In the genomic region with DNA sequence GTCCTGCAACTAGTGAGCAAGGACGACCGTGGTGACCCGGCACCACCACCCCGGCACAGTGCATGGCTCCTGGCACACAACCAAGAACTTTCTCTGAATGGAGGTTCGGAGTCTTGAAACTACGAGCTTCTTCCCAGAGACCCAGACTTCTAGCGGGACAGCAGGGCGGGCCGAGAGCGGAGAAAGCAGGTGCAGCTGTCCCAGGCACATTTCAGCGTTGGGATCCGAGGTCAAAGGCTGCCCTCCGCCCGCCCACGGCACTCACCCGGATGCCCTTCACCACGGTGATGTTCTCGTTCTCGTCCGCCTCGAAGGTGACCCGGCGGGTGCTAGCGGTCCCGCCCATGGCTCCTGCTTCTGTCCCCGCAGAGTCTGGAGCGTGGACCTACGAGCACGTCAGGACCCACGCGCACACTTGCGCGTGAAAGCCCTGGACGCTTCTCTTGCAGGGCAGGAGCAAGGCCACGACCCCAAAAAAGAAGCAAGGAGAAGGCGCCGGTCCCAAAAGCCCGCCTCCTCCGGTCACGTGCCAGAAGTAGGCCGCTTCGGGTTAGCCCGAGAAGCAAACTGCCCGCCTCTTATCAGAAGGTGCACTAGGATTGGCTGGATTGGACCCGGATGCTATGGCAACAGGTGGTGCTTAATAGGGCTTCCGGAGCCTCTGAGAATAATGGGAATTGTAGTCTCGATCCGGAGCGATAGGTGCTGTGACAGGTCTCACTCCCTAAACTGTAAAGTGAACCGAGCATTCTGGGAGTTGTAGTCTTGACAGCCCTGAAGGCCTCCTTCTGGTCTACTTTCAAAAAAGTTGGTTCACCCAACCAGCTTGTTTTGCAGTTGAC, we compare ENCODE assay signal across 7 mouse cellular contexts. TPM values are rescaled to one million over a fixed set of nuclear protein-coding genes. Genes with fewer than 3 reads are reported as not detected.
DNase-seq lines count a peak whose midpoint lies in the region; ATAC-seq lines count a peak whose summit lies in the region.

A gene (minus strand): TSS at position 526 of the 842 bp plus-strand sequence.

- no peaks in the 10 kb centered on the region for H3K27me3 ChIP-seq in embryonic facial prominence, embryonic 11.5 days (ENCODE audit: control insufficient read depth, insufficient read depth, low read length)
- H3K27me3 ChIP-seq in limb, embryonic 10.5 days (ENCODE audit: low read depth, poor library complexity, severe bottlenecking), result no peaks in the 10 kb centered on the region
- no peaks in the 10 kb centered on the region for H3K27me3 ChIP-seq in midbrain, embryonic 13.5 days

- H3K36me3 ChIP-seq in embryonic facial prominence, embryonic 11.5 days (replicated peaks; ENCODE audit: control insufficient read depth, insufficient read depth, low read depth, low read length), result no peaks in the 10 kb centered on the region
- peaks cover 3% of the 10 kb centered on the region for H3K36me3 ChIP-seq in limb, embryonic 10.5 days
- H3K36me3 ChIP-seq in midbrain, embryonic 13.5 days, result peaks cover 3% of the 10 kb centered on the region

- peak; percentile 97 for DNase-seq in adrenal gland, postnatal 14 days
- DNase-seq in embryonic facial prominence, embryonic 11.5 days (ENCODE audit: low spot score), result peak; percentile 98
- peak; percentile 99 for DNase-seq in kidney, adult 11 months
- DNase-seq in limb, embryonic 10.5 days (ENCODE audit: low spot score), result peak; percentile 91
- DNase-seq in spleen, adult 12 weeks (ENCODE audit: low spot score), result peak; percentile 92

- H3K9ac ChIP-seq in embryonic facial prominence, embryonic 11.5 days (replicated peaks; ENCODE audit: low read length), result peak within 1 kb of the TSS; percentile 86
- peak within 1 kb of the TSS; percentile 76 for H3K9ac ChIP-seq in midbrain, embryonic 13.5 days (replicated peaks)

- 0 out of 2 replicates have a peak within 1 kb of the TSS, but pooled peaks have one; percentile 35 for H3K27ac ChIP-seq in embryonic facial prominence, embryonic 11.5 days (replicated peaks; ENCODE audit: low read depth, low read length)
- H3K27ac ChIP-seq in limb, embryonic 10.5 days, result peak within 1 kb of the TSS; percentile 88
- H3K27ac ChIP-seq in midbrain, embryonic 13.5 days, result no peak within 1 kb of the TSS

- ATAC-seq in embryonic facial prominence, embryonic 11.5 days (replicated peaks; ENCODE audit: insufficient number of reproducible peaks, low FRiP score, low TSS enrichment, low read depth), result peak; percentile 99
- ATAC-seq in granulocyte monocyte progenitor cell, adult 5-6 weeks (replicated peaks; ENCODE audit: poor library complexity, severe bottlenecking), result peak; percentile 99
- peak; percentile 100 for ATAC-seq in midbrain, embryonic 13.5 days

- under 1% methylated on average over 50 of the region's 50 CpGs for WGBS in embryonic facial prominence, embryonic 11.5 days
- under 1% methylated on average over 50 of the region's 50 CpGs for WGBS in limb, embryonic 10.5 days
- 1% methylated on average over 50 of the region's 50 CpGs for WGBS in midbrain, embryonic 13.5 days

- H3K4me2 ChIP-seq in embryonic facial prominence, embryonic 11.5 days (ENCODE audit: low read depth, low read length), result peak within 1 kb of the TSS; percentile 72
- H3K4me2 ChIP-seq in midbrain, embryonic 13.5 days (replicated peaks), result peak within 1 kb of the TSS; percentile 88

- peak within 1 kb of the TSS; percentile 92 for H3K4me3 ChIP-seq in embryonic facial prominence, embryonic 11.5 days (ENCODE audit: low read depth, low read length)
- H3K4me3 ChIP-seq in limb, embryonic 10.5 days, result peak within 1 kb of the TSS; percentile 92
- H3K4me3 ChIP-seq in midbrain, embryonic 13.5 days (replicated peaks), result peak within 1 kb of the TSS; percentile 85

- no peaks in the 10 kb centered on the region for H3K9me3 ChIP-seq in embryonic facial prominence, embryonic 11.5 days (replicated peaks; ENCODE audit: control insufficient read depth, low read length)
- H3K9me3 ChIP-seq in limb, embryonic 10.5 days (replicated peaks), result no peaks in the 10 kb centered on the region
- no peaks in the 10 kb centered on the region for H3K9me3 ChIP-seq in midbrain, embryonic 13.5 days

- no peaks in the 10 kb centered on the region for H3K4me1 ChIP-seq in embryonic facial prominence, embryonic 11.5 days (ENCODE audit: control insufficient read depth, insufficient read depth, low read length)
- H3K4me1 ChIP-seq in limb, embryonic 10.5 days, result peaks cover 5% of the 10 kb centered on the region; the same call in 1 of the 2 replicates
- peaks cover 19% of the 10 kb centered on the region for H3K4me1 ChIP-seq in midbrain, embryonic 13.5 days (replicated peaks)

RNA-seq across cellular contexts. Expression of the gene that starts here (rescaled TPM):
- total RNA-seq in adrenal gland, postnatal 14 days (2021), result 274 and 287 TPM in 2 replicates
- 129 and 130 TPM in 2 replicates for polyA plus RNA-seq in embryonic facial prominence, embryonic 11.5 days (2014; fragmentation: Nextera tagmentation; extraction: Ambion mirVana)
- 85.8 and 92.4 TPM in 2 replicates for total RNA-seq in granulocyte monocyte progenitor cell, adult 5-6 weeks (2014; fragmentation: Nextera tagmentation)
- 184 and 204 TPM in 2 replicates for total RNA-seq in granulocyte monocyte progenitor cell, adult 5-6 weeks (2017)
- 107 and 114 TPM in 2 replicates for polyA plus RNA-seq in limb, embryonic 10.5 days (2016; fragmentation: Nextera tagmentation; extraction: Ambion mirVana)
- polyA plus RNA-seq in midbrain, embryonic 13.5 days (2015; fragmentation: Nextera tagmentation; extraction: Ambion mirVana), result 117 and 118 TPM in 2 replicates
